ENCODE assay signal across 34 mouse cellular contexts in genomic region chr10:109115013-109115627, GRCm38 (mm10).
"Had no signal": no experiment of that assay in that cellular context is flagged by ENCODE, and none has a peak within 500 bp of the region (broad histone marks: within the 10 kb centered on the region; RNA-seq: fewer than 3 reads in every experiment).

No protein-coding gene starts in this region.

- DNase-seq: heart, postnatal 10 days; heart, postnatal 14 days; heart, postnatal 36 days; heart, postnatal 4 days; kidney, adult 11 months; kidney, adult 18-20 months; kidney, adult 2 months; kidney, adult 9 months; kidney, postnatal 10 days; kidney, postnatal 14 days; kidney, postnatal 25 days; kidney, postnatal 36 days; kidney, postnatal 4 days; layer of hippocampus, adult 9-11 months; layer of hippocampus, postnatal 36 days had no signal

- H3K4me1 ChIP-seq: heart, embryonic 12.5 days; heart, embryonic 13.5 days; heart, embryonic 15.5 days; hindbrain, embryonic 10.5 days; hindbrain, embryonic 12.5 days; hindbrain, embryonic 13.5 days; hindbrain, embryonic 15.5 days; intestine, embryonic 15.5 days; kidney, embryonic 15.5 days had no signal

- H3K36me3 ChIP-seq: heart, embryonic 12.5 days; heart, embryonic 13.5 days; heart, embryonic 15.5 days; hindbrain, embryonic 10.5 days; hindbrain, embryonic 12.5 days; hindbrain, embryonic 13.5 days; hindbrain, embryonic 15.5 days; intestine, embryonic 15.5 days; kidney, embryonic 15.5 days had no signal

- H3K27ac ChIP-seq: heart, embryonic 13.5 days; heart, embryonic 15.5 days; hindbrain, embryonic 10.5 days; hindbrain, embryonic 12.5 days; hindbrain, embryonic 13.5 days; hindbrain, embryonic 14.5 days; hindbrain, embryonic 15.5 days; hindbrain, postnatal 0 days; intestine, embryonic 15.5 days; kidney, embryonic 15.5 days; kidney, postnatal 0 days; layer of hippocampus, adult 2 months; left cerebral cortex, adult 2 months had no signal

- H3K4me2 ChIP-seq: heart, embryonic 11.5 days; heart, embryonic 12.5 days; heart, embryonic 13.5 days; heart, embryonic 15.5 days; hindbrain, embryonic 12.5 days; hindbrain, embryonic 13.5 days; hindbrain, embryonic 14.5 days; hindbrain, embryonic 15.5 days; intestine, embryonic 15.5 days; kidney, embryonic 15.5 days had no signal

- H3K27me3 ChIP-seq: heart, embryonic 12.5 days; heart, embryonic 13.5 days; heart, embryonic 15.5 days; hindbrain, embryonic 12.5 days; hindbrain, embryonic 13.5 days; hindbrain, embryonic 15.5 days; intestine, embryonic 15.5 days; kidney, embryonic 15.5 days had no signal

- H3K9me3 ChIP-seq: heart, embryonic 12.5 days; heart, embryonic 13.5 days; heart, embryonic 15.5 days; hindbrain, embryonic 10.5 days; hindbrain, embryonic 12.5 days; hindbrain, embryonic 13.5 days; hindbrain, embryonic 15.5 days; intestine, embryonic 15.5 days; kidney, embryonic 15.5 days had no signal

- H3K4me3 ChIP-seq: heart, embryonic 12.5 days; heart, embryonic 13.5 days; heart, embryonic 15.5 days; hindbrain, embryonic 10.5 days; hindbrain, embryonic 12.5 days; hindbrain, embryonic 13.5 days; hindbrain, embryonic 15.5 days; intestine, embryonic 15.5 days; kidney, embryonic 15.5 days; layer of hippocampus, adult 2 months; left cerebral cortex, adult 2 months had no signal

- ATAC-seq: hindbrain, embryonic 16.5 days; hindbrain, postnatal 0 days; inflammation-experienced regulatory T-cells, adult 6 months; intestine, embryonic 15.5 days; intestine, embryonic 16.5 days; intestine, postnatal 0 days had no signal

- H3K9ac ChIP-seq: heart, embryonic 12.5 days; heart, embryonic 13.5 days; heart, embryonic 15.5 days; hindbrain, embryonic 12.5 days; hindbrain, embryonic 13.5 days; hindbrain, embryonic 14.5 days; hindbrain, embryonic 15.5 days; intestine, embryonic 15.5 days; kidney, embryonic 15.5 days had no signal
